Mouse (Mus musculus) erythroid progenitor cell, adult 5-6 weeks (primary cell): ENCODE data around the gene Ern1. TPM values are rescaled to one million over a fixed set of nuclear protein-coding genes. Genes with fewer than 3 reads are reported as not detected.

ENCODE experiments used
- ATAC-seq: replicated peaks from 2 replicates; pipeline ENCODE4 v1.8.0; 2016; ENCODE audit warnings: moderate number of reproducible peaks, mild to moderate bottlenecking, moderate TSS enrichment, inconsistent platforms; ENCODE audit not compliant: poor library complexity, low FRiP score, severe bottlenecking
- total RNA-seq, 2 experiments: library from RNA; stranded (forward) in 1 of 2; stranded (reverse) in 1 of 2; fragments of 150-400 nt in 1 of 2; fragments of 186-747, 209-891 nt in 1 of 2; gene quantifications; 2 replicates each; pipeline versions ENCODE4 v1.2.3 to v1.2.4; 2015 to 2017; ENCODE audit warnings: low replicate concordance in 2 of 2

Gene Ern1
- total RNA-seq (2015; ENCODE audit: low replicate concordance): 8.8 and 11.9 TPM in 2 replicates
- 5.9 and 6.7 TPM in 2 replicates for total RNA-seq (2017; ENCODE audit: low replicate concordance)

- ATAC-seq: peak; percentile 96
These were observed at the start of gene Ern1 for GRCm38 (mm10) chr11:106487733-106488115. Gene Ern1, minus strand, starts transcription at chr11:106487852.

- ATAC-seq: no peak
These were observed 48.7 kb upstream of the Ern1 start for GRCm38 (mm10) chr11:106536253-106536912.

DNA sequence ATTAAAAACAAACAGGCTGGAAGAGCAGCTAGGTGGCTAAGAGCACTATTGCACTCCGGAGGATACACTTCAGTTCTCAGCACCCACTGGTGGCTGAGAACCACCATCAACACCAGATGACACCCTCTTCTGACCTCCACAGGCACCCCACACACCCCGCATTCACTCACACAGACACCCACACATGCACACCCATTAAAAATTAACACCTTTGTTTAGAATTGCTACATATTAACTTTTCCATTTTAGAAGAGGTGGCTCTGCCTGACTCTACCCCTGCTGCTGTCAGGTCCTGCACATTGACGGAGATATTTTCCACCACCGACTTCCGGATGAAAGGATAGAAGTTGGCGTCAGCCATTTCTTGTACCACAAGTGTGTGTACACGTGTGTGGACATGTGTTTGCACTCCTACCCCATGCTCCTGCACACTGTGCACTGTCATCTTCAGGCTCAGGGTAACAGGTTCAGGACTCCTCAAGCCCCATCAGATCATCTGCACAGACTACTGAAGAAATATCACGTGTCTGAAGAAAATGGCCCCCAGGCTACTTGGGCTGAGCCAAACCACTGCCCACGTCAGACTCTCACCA lies 48.1 kb upstream of the Ern1 start:
- no peak for ATAC-seq

- ATAC-seq: no peak
These were observed 44.7 kb upstream of the Ern1 start for GRCm38 (mm10) chr11:106532248-106532790.

- ATAC-seq: no peak
These were observed 42.1 kb upstream of the Ern1 start for GRCm38 (mm10) chr11:106529786-106530185.

DNA sequence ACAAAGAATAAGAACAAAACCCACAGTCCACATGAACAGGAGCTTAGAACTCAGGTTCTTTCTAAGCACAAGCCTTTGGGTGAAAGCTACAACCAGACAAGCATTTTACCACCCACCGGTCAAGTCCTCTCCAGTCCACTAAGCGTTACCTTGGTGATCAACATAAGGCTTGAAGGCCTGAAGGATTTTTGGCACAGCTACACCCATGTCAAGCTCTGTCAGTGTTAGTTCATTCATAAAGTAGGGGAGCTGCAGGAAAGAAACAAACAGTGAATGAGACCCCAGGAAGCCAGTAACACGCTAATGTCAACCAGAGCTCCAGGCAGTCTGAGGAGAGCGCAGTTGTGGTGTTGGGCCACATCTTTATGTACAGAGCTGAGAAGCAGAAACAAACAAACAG lies 41.5 kb upstream of the Ern1 start:
- no peak for ATAC-seq

DNA sequence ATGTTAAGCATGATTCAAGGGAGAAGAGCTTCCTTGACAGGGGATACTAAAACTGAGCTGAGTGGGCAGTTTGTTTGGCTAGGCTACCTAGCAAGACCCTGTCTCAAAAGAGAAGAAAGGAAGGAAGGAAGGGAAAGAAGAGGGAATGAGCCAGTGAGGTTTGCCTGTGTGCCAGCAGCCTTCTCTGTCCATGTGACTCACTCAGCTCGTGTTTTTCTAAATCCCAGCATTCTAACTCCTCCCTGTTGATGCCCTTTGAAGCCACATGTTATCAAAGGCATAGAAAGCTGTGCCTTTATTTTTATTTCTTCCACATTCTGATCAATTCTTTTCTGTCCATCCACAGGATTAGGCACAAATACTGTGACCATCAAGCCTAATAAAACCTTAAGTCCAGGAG lies 40.3 kb upstream of the Ern1 start:
- ATAC-seq: no peak

DNA sequence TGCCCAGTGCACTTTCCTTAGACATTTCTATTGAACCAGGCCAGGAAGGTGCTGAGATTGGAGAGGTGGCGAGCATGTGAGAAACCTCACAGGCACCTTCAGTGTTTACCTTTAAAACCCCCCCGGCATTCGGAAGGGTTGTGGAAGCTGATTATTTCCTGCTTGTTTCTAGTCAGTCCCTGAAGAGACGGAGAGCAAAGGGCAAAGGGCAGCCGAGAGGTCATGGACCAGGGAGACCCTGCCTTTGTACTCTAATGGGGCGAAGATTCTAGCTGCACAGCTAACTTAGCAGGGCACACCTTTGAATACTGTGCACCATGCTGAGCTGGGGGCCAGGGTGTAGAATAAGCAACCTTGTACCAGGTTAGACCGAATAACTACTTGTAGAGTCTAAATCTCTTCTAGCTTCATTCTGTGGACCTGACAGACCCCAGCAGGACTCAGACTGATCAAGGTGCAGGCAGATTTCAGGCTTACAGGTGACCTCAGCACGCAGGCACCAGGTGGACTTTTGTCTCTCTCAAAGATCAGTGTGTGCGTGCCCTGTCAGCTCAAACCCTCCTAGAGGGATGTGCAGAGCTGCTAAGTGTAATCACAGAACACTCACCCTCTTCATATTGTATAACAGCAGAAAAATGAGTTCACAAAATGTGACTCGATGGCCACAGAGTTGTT lies 39.6 kb upstream of the Ern1 start:
- no peak for ATAC-seq

DNA sequence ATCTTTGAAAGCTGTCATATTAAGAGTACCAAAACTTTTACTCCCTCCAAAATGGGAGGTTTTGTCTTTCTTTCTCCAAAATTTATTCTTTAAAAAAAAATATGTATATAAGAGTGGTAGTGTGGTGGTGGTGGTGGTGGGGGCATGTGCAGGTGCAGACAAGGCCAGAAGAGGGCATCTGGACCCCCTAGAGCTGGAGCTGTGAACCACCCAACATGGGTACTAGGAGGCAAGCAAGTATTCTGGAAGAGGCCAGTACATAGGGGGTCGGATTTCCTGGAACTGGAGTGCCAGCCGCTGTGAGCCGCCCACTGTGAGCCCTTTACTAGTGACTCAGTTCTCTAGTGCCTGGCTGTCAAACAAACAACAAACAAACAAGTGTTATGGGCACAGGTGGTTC lies 34.9 kb upstream of the Ern1 start:
- ATAC-seq: no peak

DNA sequence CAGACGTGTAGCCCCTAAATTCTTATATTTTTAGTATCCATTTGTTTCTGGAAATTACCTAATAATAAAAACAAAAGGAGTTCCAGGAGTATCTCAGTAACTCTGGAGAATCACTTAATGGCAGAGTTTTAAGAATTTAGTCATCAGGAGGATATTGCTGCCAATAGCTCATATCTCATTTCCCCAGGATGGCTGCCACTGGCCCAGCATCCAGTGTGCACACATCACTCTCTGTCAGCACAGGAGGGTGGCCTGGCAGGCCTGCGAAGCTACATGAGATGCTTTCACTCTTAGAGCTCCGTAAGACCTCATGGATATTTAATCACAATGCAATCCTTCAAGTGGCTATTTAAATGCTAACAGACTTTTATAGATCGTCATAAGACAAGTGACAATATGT lies 34.0 kb upstream of the Ern1 start:
- no peak for ATAC-seq

DNA sequence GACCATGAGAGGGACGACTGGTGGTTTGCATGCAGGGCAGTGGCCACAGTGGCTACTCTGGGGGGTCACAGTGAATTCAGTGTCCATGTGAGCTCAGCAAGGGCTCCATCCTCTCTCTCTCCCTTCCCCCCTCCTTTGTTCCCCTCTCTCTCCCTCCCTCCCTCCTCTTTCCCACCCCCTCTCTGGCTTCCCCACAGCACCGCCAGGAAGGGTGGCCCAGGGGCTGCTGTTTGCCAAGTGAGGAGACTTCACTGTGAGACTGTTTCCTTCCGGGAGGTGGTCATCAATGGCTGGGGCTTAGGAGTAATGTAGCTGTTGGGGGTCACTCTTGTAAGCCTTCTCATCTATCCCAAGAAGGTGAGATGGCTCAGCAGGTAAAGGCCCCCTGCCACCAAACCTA lies 32.8 kb upstream of the Ern1 start:
- ATAC-seq: no peak

- no peak for ATAC-seq
These were observed 31.9 kb upstream of the Ern1 start for GRCm38 (mm10) chr11:106519519-106519918.

DNA sequence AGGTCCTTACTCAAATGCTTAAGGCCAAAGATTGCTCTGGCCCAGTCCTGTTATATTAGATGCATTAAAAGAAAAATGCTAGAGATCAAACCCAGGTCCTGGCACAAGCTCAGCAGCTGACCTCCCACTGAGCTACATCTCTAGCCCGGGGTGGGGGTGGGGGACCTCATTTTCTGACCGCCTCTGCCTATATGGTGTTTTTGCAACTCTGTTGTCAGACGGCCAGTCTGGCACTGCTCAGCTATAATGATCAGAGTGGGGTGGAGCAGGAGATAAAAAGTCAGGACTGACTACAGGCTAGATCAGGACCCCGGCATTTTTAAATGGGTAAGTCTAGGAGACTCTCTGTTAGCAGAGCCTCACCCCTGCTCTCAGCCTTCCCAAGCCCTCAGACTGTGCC lies 30.7 kb upstream of the Ern1 start:
- no peak for ATAC-seq

DNA sequence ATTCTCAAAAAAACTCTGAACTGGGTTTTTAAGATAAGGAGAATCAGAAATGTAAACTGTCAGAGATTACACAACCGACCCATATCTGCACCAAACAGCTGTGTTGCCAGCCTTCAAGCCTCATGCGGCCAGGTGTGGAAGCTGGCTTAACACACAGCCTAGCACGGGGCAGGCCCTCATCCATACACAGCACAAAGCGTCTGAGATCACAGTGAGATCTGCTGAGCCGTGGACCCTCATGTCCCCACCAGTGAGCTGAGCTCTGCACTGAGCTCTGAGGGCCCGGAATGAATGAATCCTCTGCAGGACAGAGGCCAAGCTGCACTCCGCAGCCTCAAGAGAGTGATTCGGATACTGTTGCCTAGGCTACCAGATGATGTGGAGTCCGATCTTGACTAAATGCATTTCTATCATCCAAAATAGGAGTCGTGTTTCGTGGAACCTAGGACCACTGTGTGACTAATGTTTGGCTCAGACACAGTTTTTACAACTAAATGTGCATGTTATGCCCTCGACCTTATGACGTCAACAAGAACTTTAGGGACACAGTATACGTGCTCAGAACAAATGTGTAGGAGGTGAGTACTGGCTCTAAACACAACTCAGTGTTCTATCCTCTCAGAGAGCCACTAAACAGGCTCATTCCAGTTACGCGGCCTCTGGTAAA lies 27.6 kb upstream of the Ern1 start:
- 0 out of 2 replicates have a peak, but pooled peaks have one; percentile 26 for ATAC-seq

DNA sequence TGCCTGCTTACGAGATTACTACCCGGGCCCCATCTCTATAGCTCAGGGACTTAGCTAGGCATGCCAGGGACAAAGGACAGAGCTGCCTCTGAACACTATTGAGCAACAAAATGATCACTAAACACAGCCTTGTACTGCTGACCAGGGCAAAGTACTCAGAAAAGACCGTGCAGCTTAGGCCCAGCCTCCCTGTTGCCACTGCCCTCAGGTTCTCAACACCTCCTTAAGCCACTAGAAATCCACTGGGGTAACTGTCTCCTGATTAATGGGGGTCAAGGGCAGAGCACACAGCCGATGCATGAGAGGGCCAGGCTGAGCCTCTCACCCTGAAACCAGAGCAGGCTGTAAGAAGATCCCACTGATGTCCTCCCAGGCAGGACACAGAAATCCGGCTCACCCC lies 26.8 kb upstream of the Ern1 start:
- ATAC-seq: no peak

DNA sequence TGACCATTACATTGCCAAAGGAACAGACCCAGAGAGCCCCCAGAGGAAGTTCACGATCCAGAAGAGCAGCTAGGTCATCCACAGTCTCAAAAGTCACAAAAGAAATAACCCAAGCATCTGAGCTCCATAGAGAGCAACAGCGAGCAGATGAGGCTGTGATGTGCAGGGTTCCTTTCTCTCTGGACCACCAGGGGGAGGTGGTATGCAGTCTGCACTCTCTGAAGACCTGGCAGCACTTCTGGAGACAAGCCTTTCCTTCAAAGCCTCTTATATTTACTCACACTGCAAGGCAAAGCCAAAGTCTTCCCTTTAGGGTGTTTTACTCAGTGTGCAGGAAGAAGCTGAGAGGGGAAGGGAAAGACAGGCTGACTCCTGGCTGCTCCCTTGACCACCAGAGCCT lies 25.5 kb upstream of the Ern1 start:
- ATAC-seq: no peak

GRCm38 (mm10) chr11:106512006-106512390 lies 24.3 kb upstream of the Ern1 start:
- no peak for ATAC-seq

GRCm38 (mm10) chr11:106511236-106512005 lies 23.8 kb upstream of the Ern1 start:
- ATAC-seq: no peak

GRCm38 (mm10) chr11:106507638-106508037 lies 20.0 kb upstream of the Ern1 start:
- ATAC-seq: peak; percentile 48; the same call in 1 of the 2 replicates

GRCm38 (mm10) chr11:106506211-106506610 lies 18.6 kb upstream of the Ern1 start:
- no peak for ATAC-seq
